Mouse (Mus musculus) E14TG2a.4 (cell line): ENCODE measurements around the gene Mad1l1.

ENCODE experiments used
- CTCF ChIP-seq: conservative IDR thresholded peaks from 2 replicates; pipeline ENCODE4 v1.5.1; 2014; ENCODE audit warnings: low read length
- NANOG ChIP-seq: IDR thresholded peaks from 2 replicates; pipeline ENCODE4 v1.6.1; 2014; ENCODE audit warnings: borderline replicate concordance, low read length, mixed read lengths
- POU5F1 ChIP-seq: IDR thresholded peaks from 2 replicates; pipeline ENCODE4 v1.6.1; 2014; ENCODE audit warnings: low read length, borderline replicate concordance

GRCm38 (mm10) chr5:140171710-140172109 lies 149.6 kb downstream of the Mad1l1 start:
- TF ChIP-seq CTCF (no peak), POU5F1 (no peak), NANOG (no peak)
